Mouse (Mus musculus) intestine, embryonic 14.5 days (tissue): Measurements from ENCODE around the gene Elavl2. TPM values are rescaled to one million over a fixed set of nuclear protein-coding genes. Genes with fewer than 3 reads are reported as not detected.

Experiments
- ATAC-seq: fragments of 200-750 bp; cut with Nextera tagmentation; replicated peaks from 2 replicates; pipeline ENCODE4 v1.8.0; 2017; ENCODE audit warnings: low read depth, moderate number of reproducible peaks, moderate TSS enrichment, moderate library complexity; ENCODE audit not compliant: low FRiP score, low TSS enrichment
- DNase-seq: peaks from one replicate; pipeline ENCODE4 v3.0.0-alpha.2; 2018; ENCODE audit warnings: low spot score
- H3K27ac ChIP-seq: fragments of 300-500 bp; sonication (generic); 2 replicates; pipeline ENCODE4 v1.5.1; 2014; ENCODE audit warnings: low read depth, mild to moderate bottlenecking, control low read depth
- H3K27me3 ChIP-seq: fragments of 300-500 bp; sonication (generic); replicated peaks from 2 replicates; pipeline ENCODE4 v1.6.1; 2014; ENCODE audit warnings: low read length, control low read depth; ENCODE audit not compliant: control insufficient read depth, insufficient read depth
- H3K36me3 ChIP-seq: fragments of 300-500 bp; sonication (generic); 2 replicates; pipeline ENCODE4 v1.6.1; 2014; ENCODE audit warnings: low read length, control low read depth; ENCODE audit not compliant: control insufficient read depth, insufficient read depth
- H3K4me1 ChIP-seq: fragments of 300-500 bp; sonication (generic); replicated peaks from 2 replicates; pipeline ENCODE4 v1.6.1; 2014; ENCODE audit warnings: low read length, control low read depth, mixed read lengths; ENCODE audit not compliant: control insufficient read depth, insufficient read depth
- H3K4me2 ChIP-seq: fragments of 300-500 bp; sonication (generic); 2 replicates; pipeline ENCODE4 v1.6.1; 2014; ENCODE audit warnings: low read length
- H3K4me3 ChIP-seq: fragments of 300-500 bp; sonication (generic); 2 replicates; pipeline ENCODE4 v1.5.1; 2014; ENCODE audit warnings: low read depth, low read length, control low read depth, mixed read lengths
- H3K9ac ChIP-seq: fragments of 300-500 bp; sonication (generic); 2 replicates; pipeline ENCODE4 v1.6.1; 2014; ENCODE audit warnings: mild to moderate bottlenecking, low read length
- H3K9me3 ChIP-seq: fragments of 300-500 bp; sonication (generic); 2 replicates; pipeline ENCODE4 v1.6.1; 2016; ENCODE audit warnings: low read length, control low read depth; ENCODE audit not compliant: control insufficient read depth
- WGBS: fragments of 180-500 bp; shearing (Covaris S2); extraction: QIAGEN DNeasy Blood & Tissue Kit; methylation state at CpG from one replicate; pipeline ENCODE4 v1.1.7; 2014; 5-methylcytosine and 5-hydroxymethylcytosine counted together
- polyA plus RNA-seq: library from polyadenylated mRNA; unstranded; fragments of >200 nt; fragmentation: Nextera tagmentation; extraction: Ambion mirVana; gene quantifications from 2 replicates; pipeline ENCODE4 v1.2.1, GENCODE M21; 2014

Elavl2 gene
- 6.6 and 7.0 TPM in 2 replicates for polyA plus RNA-seq

GRCm38 (mm10) chr4:91400423-91400822 is at the start of gene Elavl2:
TSS of gene Elavl2 (minus strand) at chr4:91400785.
- peak within 1 kb of the TSS; percentile 17; the same call in 1 of the 2 replicates for H3K4me3 ChIP-seq

DNA sequence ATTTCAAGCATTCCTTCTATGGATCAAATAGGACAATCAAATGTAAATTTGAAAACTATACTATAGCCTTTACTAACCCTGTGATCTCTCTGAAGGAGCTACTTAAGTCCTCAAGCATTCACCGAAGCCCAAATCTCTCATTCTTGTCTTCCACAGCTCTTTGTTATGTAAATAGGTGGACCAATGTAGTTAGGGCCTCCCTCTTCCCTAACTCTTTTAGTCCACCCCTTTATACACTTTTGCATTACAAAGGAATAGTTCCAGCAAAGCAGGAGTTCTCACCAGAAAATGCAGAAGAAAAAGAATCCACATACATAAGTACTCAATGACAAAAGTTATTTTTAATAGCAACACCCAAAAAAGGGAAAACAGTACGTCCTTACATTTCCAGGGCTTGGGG is 47.3 kb upstream of the Elavl2 start:
- Histone ChIP-seq H3K9ac (no peak overlapping the region), H3K4me1 (no peaks in the 10 kb centered on the region), H3K4me3 (no peak overlapping the region), H3K27ac (no peak overlapping the region), H3K4me2 (no peak overlapping the region), H3K9me3 (no peaks in the 10 kb centered on the region), H3K27me3 (no peaks in the 10 kb centered on the region), H3K36me3 (no peaks in the 10 kb centered on the region)
- 72% methylated on average over 2 of the region's 2 CpGs for WGBS
- DNase-seq, result no peak
- ATAC-seq, result no peak

More at GRCm38 (mm10) chr4:91400423-91400822, at the start of gene Elavl2:
- Histone ChIP-seq H3K4me2 (peak within 1 kb of the TSS; percentile 48), H3K9ac (no peak within 1 kb of the TSS), H3K27me3 (peaks cover 33% of the 10 kb centered on the region), H3K36me3 (no peaks in the 10 kb centered on the region), H3K4me1 (no peaks in the 10 kb centered on the region; the same call in 1 of the 2 replicates), H3K27ac (no peak within 1 kb of the TSS), H3K9me3 (no peaks in the 10 kb centered on the region)
- 1% methylated on average over 28 of the region's 28 CpGs for WGBS
- DNase-seq (peak; percentile 52), ATAC-seq (no peak; the same call in 1 of the 2 replicates)

DNA sequence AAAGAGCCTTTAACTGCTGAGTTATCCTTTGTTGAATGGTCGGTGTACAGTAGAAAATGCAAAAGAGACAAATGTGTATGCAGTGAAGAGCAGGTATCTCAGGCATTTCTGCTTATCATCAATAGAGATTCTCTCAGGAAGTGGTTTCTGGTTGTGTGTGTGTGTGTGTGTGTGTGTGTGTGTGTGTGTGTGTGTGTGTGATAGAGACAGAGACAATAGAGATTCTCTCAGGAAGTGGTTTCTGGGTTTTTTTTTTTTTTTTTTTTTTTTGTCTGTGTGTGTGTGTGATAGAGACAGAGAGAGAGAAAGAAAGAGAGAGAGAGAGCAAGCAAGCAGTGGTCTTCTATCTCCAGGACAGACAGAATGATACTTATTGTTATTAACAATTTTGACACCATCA is 15.0 kb upstream of the Elavl2 start:
- Histone ChIP-seq H3K27ac (no peak overlapping the region), H3K9me3 (no peaks in the 10 kb centered on the region), H3K4me1 (no peaks in the 10 kb centered on the region), H3K4me2 (no peak overlapping the region), H3K36me3 (no peaks in the 10 kb centered on the region), H3K27me3 (no peaks in the 10 kb centered on the region), H3K9ac (no peak overlapping the region), H3K4me3 (no peak overlapping the region)
- ATAC-seq, result no peak
- no peak for DNase-seq
- 74% methylated on average over 1 of the region's 1 CpGs for WGBS

DNA sequence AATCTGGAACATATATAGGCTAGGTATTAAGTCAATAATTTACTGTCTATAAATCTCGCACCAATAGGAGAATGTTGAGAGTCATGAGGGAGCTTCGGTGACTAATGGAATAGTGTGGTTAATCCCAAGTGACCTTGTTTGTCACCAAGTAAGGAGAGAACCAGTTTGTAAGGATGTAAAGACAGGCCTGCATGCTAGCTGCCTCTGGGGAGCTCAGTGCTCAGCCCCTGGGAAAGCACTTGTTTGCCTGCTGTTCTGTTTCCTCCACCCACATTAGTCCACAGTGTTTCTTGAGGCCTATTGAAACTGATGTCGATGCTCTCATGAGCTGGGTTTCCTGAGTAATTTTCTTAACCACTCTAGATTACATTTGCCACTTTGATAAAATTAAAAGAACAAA is 4.5 kb upstream of the Elavl2 start:
- no peaks in the 10 kb centered on the region for H3K36me3 ChIP-seq
- no peak overlapping the region for H3K4me2 ChIP-seq
- DNase-seq (no peak), ATAC-seq (no peak)
- no peak overlapping the region for H3K4me3 ChIP-seq
- H3K9ac ChIP-seq, result no peak overlapping the region
- H3K4me1 ChIP-seq, result no peaks in the 10 kb centered on the region; the same call in 1 of the 2 replicates
- WGBS, result 73% methylated on average over 3 of the region's 3 CpGs
- H3K27ac ChIP-seq, result no peak overlapping the region
- no peaks in the 10 kb centered on the region for H3K9me3 ChIP-seq
- H3K27me3 ChIP-seq, result peaks cover 18% of the 10 kb centered on the region

GRCm38 (mm10) chr4:91399510-91400196 is 932 bp downstream of the Elavl2 start:
- Histone ChIP-seq H3K27me3 (peaks cover 33% of the 10 kb centered on the region), H3K4me3 (no peak overlapping the region), H3K4me1 (no peaks in the 10 kb centered on the region; the same call in 1 of the 2 replicates), H3K9ac (no peak overlapping the region), H3K4me2 (peak overlapping the region; percentile 48), H3K27ac (no peak overlapping the region), H3K36me3 (no peaks in the 10 kb centered on the region), H3K9me3 (no peaks in the 10 kb centered on the region)
- peak; percentile 54 for DNase-seq
- no peak for ATAC-seq
- 3% methylated on average over 17 of the region's 17 CpGs for WGBS

DNA sequence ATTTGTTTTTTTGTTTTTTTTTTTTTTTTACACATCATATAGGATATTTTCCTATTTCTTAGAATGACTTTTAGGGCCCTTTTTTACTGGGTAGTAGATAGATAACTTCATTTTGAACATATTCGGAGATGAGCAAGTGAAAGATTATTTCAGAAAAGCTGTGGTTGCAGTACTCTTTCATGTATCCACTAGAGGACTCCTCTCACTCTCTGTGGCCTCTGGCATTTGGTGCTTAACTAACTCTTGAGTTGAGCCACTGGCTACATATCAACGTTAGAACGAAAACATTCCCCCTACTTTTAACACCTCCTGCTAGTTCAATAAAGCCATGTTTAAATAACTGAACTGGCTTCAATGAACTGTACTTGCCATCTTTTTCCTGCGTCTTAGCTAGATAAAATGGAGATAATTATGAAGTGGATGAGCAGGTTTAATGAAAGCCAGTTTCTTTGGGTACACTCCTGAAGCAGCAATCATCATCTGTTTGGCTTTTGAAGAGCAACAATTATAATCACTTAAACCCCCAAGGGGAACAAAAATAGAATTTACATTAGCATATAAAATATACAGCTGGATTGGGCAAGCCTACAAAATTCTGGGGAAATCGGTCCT is 8.5 kb downstream of the Elavl2 start:
- WGBS, result 64% methylated on average over 5 of the region's 5 CpGs
- Histone ChIP-seq H3K36me3 (no peaks in the 10 kb centered on the region), H3K9me3 (no peaks in the 10 kb centered on the region), H3K27me3 (no peaks in the 10 kb centered on the region), H3K4me2 (no peak overlapping the region), H3K4me1 (no peaks in the 10 kb centered on the region), H3K4me3 (no peak overlapping the region), H3K27ac (no peak overlapping the region), H3K9ac (no peak overlapping the region)
- ATAC-seq (no peak), DNase-seq (no peak)

GRCm38 (mm10) chr4:91387701-91388100 is 12.9 kb downstream of the Elavl2 start:
- 91% methylated on average over 3 of the region's 3 CpGs for WGBS
- no peak for ATAC-seq
- H3K36me3 ChIP-seq, result no peaks in the 10 kb centered on the region

GRCm38 (mm10) chr4:91381201-91381627 is 19.4 kb downstream of the Elavl2 start:
- ATAC-seq (no peak), DNase-seq (no peak)
- Histone ChIP-seq H3K27me3 (peaks cover 33% of the 10 kb centered on the region), H3K4me2 (no peak overlapping the region), H3K4me3 (no peak overlapping the region), H3K27ac (no peak overlapping the region), H3K36me3 (no peaks in the 10 kb centered on the region), H3K9me3 (no peaks in the 10 kb centered on the region), H3K9ac (no peak overlapping the region), H3K4me1 (no peaks in the 10 kb centered on the region)
- WGBS, result 4% methylated on average over 13 of the region's 13 CpGs

More at GRCm38 (mm10) chr4:91387701-91388100, 12.9 kb downstream of the Elavl2 start:
- Histone ChIP-seq H3K9ac (no peak overlapping the region), H3K27ac (no peak overlapping the region), H3K4me2 (no peak overlapping the region), H3K4me3 (no peak overlapping the region), H3K4me1 (no peaks in the 10 kb centered on the region), H3K9me3 (no peaks in the 10 kb centered on the region), H3K27me3 (no peaks in the 10 kb centered on the region)
- DNase-seq, result no peak
